15 mouse cellular contexts compared by ENCODE assay signal in genomic region chr5:24859771-24860540, GRCm38 (mm10). TPM values are rescaled to one million over a fixed set of nuclear protein-coding genes. Genes with fewer than 3 reads are reported as not detected.
A peak's percentile ranks its signal among the peaks of the same experiment; 100 is the strongest.
DNase-seq lines count a peak whose midpoint lies in the region; ATAC-seq lines count a peak whose summit lies in the region.
"Had no signal": no experiment of that assay in that cellular context is flagged by ENCODE, and none has a peak within 500 bp of the region (broad histone marks: within the 10 kb centered on the region; RNA-seq: fewer than 3 reads in every experiment).

No protein-coding gene starts in this region.

- no peak for DNase-seq in forebrain, embryonic 11.5 days (ENCODE audit: low spot score)
- DNase-seq in hindbrain, embryonic 11.5 days (ENCODE audit: low spot score): no peak
- DNase-seq in ovary, postnatal 14 days (ENCODE audit: low spot score): no peak
- DNase-seq in adrenal gland, postnatal 4 days (ENCODE audit: low spot score in 2 of 2): no peak
- DNase-seq: embryo, embryonic 11 days; thymus, adult 2 months had no signal

- H3K36me3 ChIP-seq in forebrain, embryonic 15.5 days: peaks cover 31% of the 10 kb centered on the region
- H3K36me3 ChIP-seq in forebrain, embryonic 11.5 days (ENCODE audit: control insufficient read depth, insufficient read depth, low read length): no peaks in the 10 kb centered on the region; the same call in 1 of the 2 replicates
- 0 out of 2 replicates have a peak, but pooled peaks cover 2% of the 10 kb centered on the region for H3K36me3 ChIP-seq in hindbrain, embryonic 16.5 days (ENCODE audit: control insufficient read depth, insufficient read depth, low read length)
- no peaks in the 10 kb centered on the region for H3K36me3 ChIP-seq in hindbrain, embryonic 11.5 days (ENCODE audit: control insufficient read depth, insufficient read depth, low read length)

- H3K9ac ChIP-seq in forebrain, embryonic 15.5 days (replicated peaks): no peak overlapping the region
- H3K9ac ChIP-seq in forebrain, embryonic 11.5 days (ENCODE audit: low read length): no peak overlapping the region
- H3K9ac ChIP-seq in hindbrain, embryonic 16.5 days (ENCODE audit: low read depth, low read length): no peak overlapping the region; the same call in 1 of the 2 replicates
- no peak overlapping the region for H3K9ac ChIP-seq in hindbrain, embryonic 11.5 days (ENCODE audit: low read depth, low read length)

- ATAC-seq in forebrain, embryonic 15.5 days (replicated peaks): no peak
- no peak for ATAC-seq in forebrain, embryonic 11.5 days (replicated peaks; ENCODE audit: low FRiP score)
- ATAC-seq in hindbrain, embryonic 16.5 days: no peak
- no peak for ATAC-seq in hindbrain, embryonic 11.5 days (ENCODE audit: low FRiP score)
- peak; percentile 40; the same call in 1 of the 2 replicates for ATAC-seq in erythroid progenitor cell, adult 5-6 weeks (replicated peaks; ENCODE audit: low FRiP score, poor library complexity, severe bottlenecking)
- ATAC-seq in megakaryocyte progenitor cell, adult 5-6 weeks (replicated peaks; ENCODE audit: poor library complexity): peak; percentile 49
- ATAC-seq: CD4-positive, CD25-positive, alpha-beta regulatory T cell, adult 4 months; intestine, postnatal 0 days had no signal

- peak overlapping the region; percentile 75 for H3K27ac ChIP-seq in forebrain, embryonic 15.5 days (replicated peaks)
- no peak overlapping the region for H3K27ac ChIP-seq in forebrain, embryonic 11.5 days (ENCODE audit: low read depth, low read length)
- H3K27ac ChIP-seq in hindbrain, embryonic 16.5 days (ENCODE audit: low read depth, low read length): 0 out of 2 replicates have a peak overlapping the region, but pooled peaks have one; percentile 17
- no peak overlapping the region for H3K27ac ChIP-seq in hindbrain, embryonic 11.5 days (ENCODE audit: low read depth, low read length)
- H3K27ac ChIP-seq: gastrocnemius, adult 2 months; hindbrain, embryonic 10.5 days had no signal

- 80% methylated on average over 3 of the region's 3 CpGs for WGBS in forebrain, embryonic 15.5 days
- 80% methylated on average over 3 of the region's 3 CpGs for WGBS in forebrain, embryonic 11.5 days
- WGBS in hindbrain, embryonic 16.5 days: 85% methylated on average over 3 of the region's 3 CpGs
- 82% methylated on average over 3 of the region's 3 CpGs for WGBS in hindbrain, embryonic 11.5 days

- H3K4me2 ChIP-seq in forebrain, embryonic 15.5 days (replicated peaks): no peak overlapping the region
- H3K4me2 ChIP-seq in forebrain, embryonic 11.5 days (ENCODE audit: low read depth, low read length, severe bottlenecking): no peak overlapping the region
- H3K4me2 ChIP-seq in hindbrain, embryonic 16.5 days (ENCODE audit: low read length): no peak overlapping the region
- no peak overlapping the region for H3K4me2 ChIP-seq in hindbrain, embryonic 11.5 days (replicated peaks; ENCODE audit: low read depth, low read length)

- H3K9me3 ChIP-seq in forebrain, embryonic 15.5 days: no peaks in the 10 kb centered on the region
- no peaks in the 10 kb centered on the region for H3K9me3 ChIP-seq in forebrain, embryonic 11.5 days (ENCODE audit: control insufficient read depth, low read length)
- no peaks in the 10 kb centered on the region for H3K9me3 ChIP-seq in hindbrain, embryonic 16.5 days (ENCODE audit: control insufficient read depth, low read length)
- H3K9me3 ChIP-seq in hindbrain, embryonic 11.5 days (ENCODE audit: control insufficient read depth, low read length): no peaks in the 10 kb centered on the region
- H3K9me3 ChIP-seq: hindbrain, embryonic 10.5 days had no signal

- H3K4me1 ChIP-seq in forebrain, embryonic 15.5 days: peaks cover 17% of the 10 kb centered on the region
- H3K4me1 ChIP-seq in forebrain, embryonic 11.5 days (replicated peaks; ENCODE audit: control insufficient read depth, insufficient read depth, low read length): no peaks in the 10 kb centered on the region
- H3K4me1 ChIP-seq in hindbrain, embryonic 16.5 days (ENCODE audit: control insufficient read depth, insufficient read depth, low read depth, low read length): no peaks in the 10 kb centered on the region; the same call in 1 of the 2 replicates
- H3K4me1 ChIP-seq in hindbrain, embryonic 11.5 days (replicated peaks; ENCODE audit: control insufficient read depth, insufficient read depth, low read length): no peaks in the 10 kb centered on the region
- H3K4me1 ChIP-seq: hindbrain, embryonic 10.5 days had no signal

- H3K4me3 ChIP-seq in forebrain, embryonic 15.5 days: no peak overlapping the region
- no peak overlapping the region for H3K4me3 ChIP-seq in forebrain, embryonic 11.5 days (ENCODE audit: low read depth, low read length)
- no peak overlapping the region for H3K4me3 ChIP-seq in hindbrain, embryonic 16.5 days (ENCODE audit: low read length)
- H3K4me3 ChIP-seq in hindbrain, embryonic 11.5 days (ENCODE audit: low read depth, low read length): no peak overlapping the region
- H3K4me3 ChIP-seq: hindbrain, embryonic 10.5 days had no signal

- no peaks in the 10 kb centered on the region for H3K27me3 ChIP-seq in forebrain, embryonic 15.5 days
- no peaks in the 10 kb centered on the region for H3K27me3 ChIP-seq in forebrain, embryonic 11.5 days (ENCODE audit: control insufficient read depth, insufficient read depth, low read length)
- H3K27me3 ChIP-seq in hindbrain, embryonic 16.5 days (replicated peaks; ENCODE audit: control insufficient read depth, insufficient read depth, low read length): no peaks in the 10 kb centered on the region
- no peaks in the 10 kb centered on the region for H3K27me3 ChIP-seq in hindbrain, embryonic 11.5 days (ENCODE audit: control insufficient read depth, insufficient read depth, low read length)
- H3K27me3 ChIP-seq: megakaryocyte, embryonic 14.5 days had no signal

RNA-seq across cellular contexts. Expression of gene Rheb, which starts 17.5 kb away (rescaled TPM):
- 231 and 243 TPM in 2 replicates for polyA plus RNA-seq in forebrain, embryonic 15.5 days (2015; fragmentation: Nextera tagmentation; extraction: Ambion mirVana)
- polyA plus RNA-seq in forebrain, embryonic 11.5 days (2014; fragmentation: Nextera tagmentation; extraction: Ambion mirVana): 189 and 202 TPM in 2 replicates
- polyA plus RNA-seq in hindbrain, embryonic 16.5 days (2015; fragmentation: Nextera tagmentation; extraction: Ambion mirVana): 247 and 275 TPM in 2 replicates
- 195 and 202 TPM in 2 replicates for polyA plus RNA-seq in hindbrain, embryonic 11.5 days (2014; fragmentation: Nextera tagmentation; extraction: Ambion mirVana)
- 70.8 and 75.0 TPM in 2 replicates for total RNA-seq in erythroid progenitor cell, adult 5-6 weeks (2015; ENCODE audit: low replicate concordance)
- 37.6 and 73.3 TPM in 2 replicates for total RNA-seq in erythroid progenitor cell, adult 5-6 weeks (2017; ENCODE audit: low replicate concordance)
- 102 and 112 TPM in 2 replicates for total RNA-seq in megakaryocyte progenitor cell, adult 5-6 weeks (2015)
- total RNA-seq in megakaryocyte progenitor cell, adult 5-6 weeks (2017): 45.9 and 46.0 TPM in 2 replicates
- 10 to 100 TPM; 78.2 to 79.1 TPM for total RNA-seq in adrenal gland, postnatal 4 days (2021)

Comparison
In these comparisons a context has a peak if more than half of its experiments do, and no peak if none do; other contexts are left out.
1. H3K27ac ChIP-seq: peak in forebrain, embryonic 15.5 days (single experiment) and hindbrain, embryonic 16.5 days (single experiment); none in forebrain, embryonic 11.5 days (single experiment) and hindbrain, embryonic 11.5 days (single experiment).
2. ATAC-seq: peak in erythroid progenitor cell, adult 5-6 weeks (single experiment) and megakaryocyte progenitor cell, adult 5-6 weeks (single experiment); none in forebrain, embryonic 15.5 days (single experiment), forebrain, embryonic 11.5 days (single experiment), hindbrain, embryonic 16.5 days (single experiment) and hindbrain, embryonic 11.5 days (single experiment).